Mouse (Mus musculus) activated CD4-positive, CD25-positive, alpha-beta regulatory T cell, adult 4 months (primary cell): ENCODE data around the gene Csrp2. TPM values are rescaled to one million over a fixed set of nuclear protein-coding genes. Genes with fewer than 3 reads are reported as not detected.

Experiments
- ATAC-seq: one replicate; pipeline ENCODE4 v1.8.0; 2017
- polyA plus RNA-seq, 2 experiments: library from polyadenylated mRNA; unstranded; fragments of 100-300 nt; shearing (Covaris generic); gene quantifications; one replicate each; pipeline ENCODE4 v1.2.1; 2017

Csrp2 gene
- polyA plus RNA-seq, 2 experiments from 2014 or later, result 4.2 to 7.8 TPM

GRCm38 (mm10) chr10:110931913-110932560, 12.4 kb downstream of the Csrp2 start:
- ATAC-seq, result peak; percentile 97

GRCm38 (mm10) chr10:110933584-110933983, 14.0 kb downstream of the Csrp2 start:
- no peak for ATAC-seq

DNA sequence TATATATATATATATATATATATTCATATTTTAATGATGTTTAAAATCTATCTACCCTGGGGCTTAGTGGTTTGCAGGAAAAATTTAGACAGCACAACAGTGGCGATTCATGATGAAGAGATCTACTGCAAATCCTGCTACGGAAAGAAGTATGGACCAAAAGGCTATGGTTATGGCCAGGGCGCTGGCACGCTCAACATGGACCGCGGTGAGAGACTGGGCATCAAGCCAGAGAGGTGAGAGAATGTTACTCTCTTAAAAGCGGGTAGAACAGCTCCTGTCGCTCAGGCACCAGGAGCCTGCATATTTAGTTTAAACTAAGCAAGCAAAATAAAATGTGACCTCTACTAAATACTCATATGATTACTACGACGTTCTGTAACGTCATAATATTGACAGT, 15.5 kb downstream of the Csrp2 start:
- no peak for ATAC-seq

DNA sequence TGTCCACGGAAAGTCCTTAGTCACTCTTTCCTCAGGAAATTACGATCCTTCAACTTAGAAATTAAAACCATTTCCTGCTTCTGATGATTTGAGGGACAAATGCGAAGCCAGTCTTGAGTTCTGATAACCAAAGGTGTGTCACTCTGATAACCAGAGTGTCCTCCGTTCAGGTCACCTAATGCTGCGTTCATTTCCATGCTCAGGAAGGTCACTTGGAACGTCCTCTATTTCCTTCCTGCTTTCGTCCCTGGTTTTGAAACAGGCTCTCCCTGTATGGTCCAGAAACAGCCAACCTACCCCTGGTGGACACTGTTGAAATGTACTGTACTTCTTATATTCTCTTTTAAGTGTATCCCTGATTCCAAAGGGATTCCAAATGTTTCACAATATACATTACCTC, 16.1 kb downstream of the Csrp2 start:
- ATAC-seq, result no peak

GRCm38 (mm10) chr10:110938361-110938760, 18.8 kb downstream of the Csrp2 start:
- no peak for ATAC-seq

DNA sequence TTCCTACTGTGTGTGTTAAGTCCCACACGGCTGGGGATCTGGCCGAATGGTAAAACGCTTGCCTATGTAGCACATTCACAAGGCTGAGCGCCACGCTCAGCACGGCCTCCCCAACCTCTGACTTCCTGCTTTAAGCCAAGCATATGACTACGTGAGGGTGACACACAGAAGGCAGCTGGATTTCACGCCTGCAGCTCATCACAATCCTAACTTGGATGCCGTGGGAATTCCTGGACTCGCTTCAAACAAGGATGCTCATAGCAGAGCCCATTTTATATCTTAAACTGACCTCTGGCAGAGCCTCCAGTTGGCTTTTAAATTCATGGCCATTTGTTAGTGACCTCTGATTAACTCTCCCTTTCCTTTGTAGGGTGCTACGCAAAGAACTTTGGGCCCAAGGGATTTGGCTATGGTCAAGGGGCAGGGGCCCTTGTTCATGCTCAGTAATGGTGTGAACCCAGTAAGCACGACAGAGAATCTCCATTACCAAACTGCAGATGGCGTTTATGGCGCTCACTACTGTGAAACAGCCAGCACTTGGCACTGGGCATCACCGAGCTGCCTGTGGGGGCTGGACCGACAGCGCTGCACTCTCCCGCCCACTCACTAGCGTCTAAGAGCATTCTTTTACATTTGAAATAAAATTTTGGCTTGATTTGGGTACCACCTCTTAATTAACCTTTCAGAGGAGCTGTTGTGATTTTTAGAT, 19.4 kb downstream of the Csrp2 start:
- ATAC-seq, result no peak

GRCm38 (mm10) chr10:110939717-110940116, 20.1 kb downstream of the Csrp2 start:
- no peak for ATAC-seq

- ATAC-seq, result no peak
These were observed 21.3 kb downstream of the Csrp2 start for GRCm38 (mm10) chr10:110940740-110941398.

GRCm38 (mm10) chr10:110941968-110942367, 22.4 kb downstream of the Csrp2 start:
- no peak for ATAC-seq

GRCm38 (mm10) chr10:110942806-110943205, 23.2 kb downstream of the Csrp2 start:
- no peak for ATAC-seq

- no peak for ATAC-seq
These were observed 24.6 kb downstream of the Csrp2 start for GRCm38 (mm10) chr10:110944175-110944574.

DNA sequence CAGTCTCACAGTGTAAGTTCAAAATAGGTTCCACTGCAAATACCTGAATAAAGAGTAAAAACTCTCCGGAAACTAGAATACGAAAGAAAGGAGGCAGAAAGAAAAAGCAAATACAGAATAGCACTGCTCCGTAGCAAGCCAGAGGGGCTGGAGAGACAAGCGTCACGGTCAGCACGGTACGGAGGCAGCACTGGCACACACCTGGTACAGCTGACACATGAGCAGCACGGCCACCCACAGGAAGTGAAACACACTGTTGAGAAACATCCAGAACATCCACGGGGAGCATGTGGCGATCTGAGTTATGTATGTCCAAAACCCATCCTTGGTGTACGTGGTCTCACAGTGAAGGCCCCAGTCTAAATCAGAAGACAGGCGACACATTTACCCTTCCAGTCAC, 26.4 kb downstream of the Csrp2 start:
- ATAC-seq, result no peak

DNA sequence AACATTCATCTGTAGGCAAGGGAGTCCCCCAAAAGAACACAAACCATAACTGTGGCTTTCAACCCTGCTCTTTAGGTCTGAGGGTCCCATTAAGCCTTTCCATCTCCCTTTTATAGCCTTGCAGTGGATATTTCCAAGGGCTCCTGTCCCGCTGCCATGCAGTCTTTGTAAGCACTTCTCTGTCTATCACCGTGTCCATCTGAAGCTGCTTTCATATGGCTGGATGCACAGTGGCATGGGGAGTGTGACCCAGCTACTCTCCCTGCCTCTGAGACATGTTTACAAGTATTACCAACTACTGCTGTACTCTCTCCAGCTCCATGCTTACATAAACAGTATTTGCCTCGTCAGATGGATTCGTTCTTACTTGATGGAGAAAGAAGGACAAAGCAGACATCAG, 28.0 kb downstream of the Csrp2 start:
- ATAC-seq, result no peak

DNA sequence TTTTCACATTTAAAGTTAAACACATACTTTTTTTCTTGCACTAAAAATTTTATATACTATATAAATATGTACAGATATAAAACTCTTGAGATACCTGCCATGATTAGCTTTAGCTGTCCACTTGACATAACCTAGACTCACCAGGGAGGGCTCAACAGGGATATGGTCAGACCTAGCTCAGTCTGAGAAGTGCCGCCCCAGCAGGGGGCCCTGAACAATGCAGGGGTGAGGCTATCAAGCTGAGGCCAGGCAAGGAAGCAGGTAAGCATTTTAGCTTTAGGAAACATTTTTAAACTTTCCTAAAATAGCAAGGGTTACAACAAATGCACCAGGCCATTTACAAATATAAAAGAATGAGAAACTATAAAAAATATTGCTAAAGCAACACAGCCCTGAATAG, 31.5 kb downstream of the Csrp2 start:
- ATAC-seq, result no peak

DNA sequence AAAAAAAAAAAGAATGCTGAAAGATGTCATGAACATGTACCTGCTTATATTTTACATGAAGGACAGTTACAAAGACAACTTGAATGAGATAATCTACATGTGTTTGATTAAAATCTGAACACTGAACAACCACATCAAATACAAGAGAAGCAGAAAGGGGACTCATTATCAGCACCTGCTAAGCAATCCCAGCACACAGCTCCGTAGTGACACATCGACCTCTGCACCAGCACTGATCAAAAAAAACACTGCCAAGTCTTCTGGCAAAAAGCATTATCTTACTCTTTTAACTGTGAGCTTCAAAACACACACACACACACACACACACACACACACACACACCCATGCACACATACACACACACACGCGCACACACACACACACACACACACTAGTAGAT, 32.2 kb downstream of the Csrp2 start:
- peak; percentile 23 for ATAC-seq

DNA sequence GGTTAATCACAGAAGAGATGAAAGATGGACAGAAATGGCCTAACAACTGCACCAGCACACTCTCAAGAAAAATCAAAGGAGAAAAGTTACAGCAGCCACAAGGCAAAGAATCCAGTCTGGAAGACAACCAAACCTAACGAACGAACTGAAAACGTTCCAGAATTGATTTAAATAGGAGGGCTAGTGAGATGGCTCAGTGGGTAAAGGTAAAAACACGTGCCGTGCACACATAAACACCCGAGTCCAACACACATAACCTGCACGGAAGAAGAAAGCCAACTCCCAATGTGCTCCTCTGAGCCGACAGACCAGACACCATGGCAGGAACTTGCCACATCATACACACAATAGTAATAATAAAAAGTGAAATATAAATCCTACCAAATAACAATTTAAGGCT, 32.7 kb downstream of the Csrp2 start:
- ATAC-seq, result no peak

DNA sequence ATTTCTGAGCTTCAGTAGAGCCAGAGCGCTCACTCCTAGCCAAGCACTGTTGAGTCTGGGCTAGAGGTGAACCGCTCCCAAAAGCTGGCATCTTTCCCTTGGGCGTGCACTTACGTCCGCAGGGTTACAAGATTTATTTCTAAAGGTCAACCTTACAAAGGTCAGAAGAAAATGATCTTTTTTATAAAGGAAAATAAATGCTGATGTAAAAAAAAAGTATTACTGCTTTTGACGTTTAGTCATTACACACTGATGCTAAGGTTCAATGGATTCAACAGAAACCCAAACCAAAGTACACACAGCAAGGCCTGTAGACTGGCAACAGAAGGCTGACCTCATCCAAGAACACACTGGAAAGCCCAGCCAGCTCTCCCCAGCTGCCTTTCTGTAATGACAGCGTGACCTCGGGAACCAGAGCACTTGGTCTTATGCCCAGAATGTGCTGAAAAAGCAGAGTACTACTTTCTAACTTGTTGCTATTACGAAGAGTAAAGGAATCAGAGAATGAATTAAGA, 33.4 kb downstream of the Csrp2 start:
- no peak for ATAC-seq

- ATAC-seq, result no peak
These were observed 39.3 kb downstream of the Csrp2 start for GRCm38 (mm10) chr10:110958879-110959278.

GRCm38 (mm10) chr10:110959781-110960180, 40.2 kb downstream of the Csrp2 start:
- no peak for ATAC-seq

DNA sequence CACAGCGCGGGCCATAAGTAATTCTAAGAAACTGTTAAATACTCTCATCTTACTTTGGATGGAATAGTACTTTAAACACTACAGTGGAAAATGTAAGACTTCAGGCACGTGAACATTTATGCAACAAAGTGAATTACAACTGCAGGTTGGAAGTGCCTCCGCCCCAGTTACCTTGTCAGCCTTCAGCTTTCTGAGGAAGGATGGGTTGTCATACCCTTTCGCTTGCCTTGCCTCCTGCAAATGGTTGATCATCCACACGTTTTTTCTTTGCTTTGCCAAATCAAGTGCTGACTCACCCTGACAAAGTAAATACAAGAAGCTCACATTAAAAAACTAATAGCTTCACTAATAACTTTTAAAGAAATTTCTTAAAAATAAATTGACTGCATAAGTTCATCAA, 41.3 kb downstream of the Csrp2 start:
- ATAC-seq, result no peak

DNA sequence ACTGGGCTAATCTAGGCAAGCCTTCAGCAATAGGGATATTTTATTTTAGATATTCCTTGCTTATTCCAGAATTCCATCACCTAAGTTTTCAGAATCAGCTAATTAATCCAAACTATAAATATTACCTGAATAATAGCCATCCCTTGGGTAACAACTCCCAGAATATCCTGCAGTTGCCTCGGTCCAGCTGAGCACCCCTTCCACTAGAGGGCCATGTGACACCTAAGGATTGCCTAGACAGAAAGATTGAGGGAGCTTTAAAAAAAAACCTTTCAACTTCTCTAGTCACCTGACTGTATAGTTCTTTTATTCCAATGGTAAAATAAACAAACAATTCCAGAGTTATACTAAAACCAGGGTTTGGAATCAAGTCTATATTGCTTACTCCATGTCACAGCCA, 42.6 kb downstream of the Csrp2 start:
- ATAC-seq, result no peak

DNA sequence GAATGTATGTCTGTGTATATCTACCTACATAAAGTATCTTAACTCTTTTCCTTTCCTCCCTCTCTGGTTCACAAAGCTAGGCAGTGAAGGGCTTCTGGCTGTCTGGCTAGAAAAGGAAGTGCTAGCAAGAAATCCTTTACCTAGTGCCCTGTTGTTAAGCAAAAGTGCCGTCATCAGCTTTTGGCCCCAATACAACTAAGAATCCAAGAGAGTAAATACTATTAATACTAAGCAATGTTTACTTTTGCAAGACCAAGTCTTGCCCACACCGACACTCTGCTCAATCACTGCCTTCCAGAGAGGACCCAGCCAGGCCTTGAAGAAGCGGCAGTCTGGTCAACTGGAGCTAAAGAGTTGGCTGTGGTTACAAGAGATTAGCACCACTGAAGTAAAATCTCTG, 51.5 kb downstream of the Csrp2 start:
- no peak for ATAC-seq

DNA sequence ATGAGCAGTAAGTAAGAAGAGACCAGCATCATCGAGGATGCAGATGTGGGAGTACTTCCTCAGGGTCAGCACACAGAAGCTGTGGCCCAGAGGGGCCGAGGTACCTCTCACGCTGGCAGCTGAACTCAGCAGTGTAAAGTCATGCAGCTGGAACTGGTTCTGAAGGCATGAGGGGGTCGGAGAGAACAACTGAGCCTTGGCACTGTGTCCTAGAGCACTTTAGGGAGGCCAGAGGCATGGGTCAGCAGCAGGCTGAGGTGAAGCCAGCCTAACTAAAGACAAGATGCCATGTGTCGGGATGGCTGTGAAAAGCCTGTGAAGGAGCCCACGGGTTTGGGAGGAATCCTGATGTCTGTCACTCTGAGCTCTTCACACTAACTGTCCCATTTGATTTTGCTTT, 51.9 kb downstream of the Csrp2 start:
- ATAC-seq, result no peak

GRCm38 (mm10) chr10:110971998-110972397, 52.4 kb downstream of the Csrp2 start:
- no peak for ATAC-seq
